Mouse (Mus musculus) heart, embryonic 12.5 days (tissue): ENCODE measurements around the gene Cgn. TPM values are rescaled to one million over a fixed set of nuclear protein-coding genes. Genes with fewer than 3 reads are reported as not detected.

Source experiments
- ATAC-seq: fragments of 200-750 bp; cut with Nextera tagmentation; 2 replicates; pipeline ENCODE4 v1.8.0; 2017; ENCODE audit warnings: moderate TSS enrichment, moderate library complexity; ENCODE audit not compliant: insufficient number of reproducible peaks, low FRiP score
- H3K27ac ChIP-seq: fragments of 300-500 bp; sonication (generic); 2 replicates; pipeline ENCODE4 v1.5.1; 2016; ENCODE audit warnings: mild to moderate bottlenecking, moderate library complexity; ENCODE audit not compliant: poor library complexity, severe bottlenecking
- H3K27me3 ChIP-seq: fragments of 300-500 bp; sonication (generic); replicated peaks from 2 replicates; pipeline ENCODE4 v1.6.1; 2016; ENCODE audit warnings: mild to moderate bottlenecking, moderate library complexity
- H3K36me3 ChIP-seq: fragments of 300-500 bp; sonication (generic); 2 replicates; pipeline ENCODE4 v1.6.1; 2016; ENCODE audit warnings: mild to moderate bottlenecking, moderate library complexity
- H3K4me1 ChIP-seq: fragments of 300-500 bp; sonication (generic); replicated peaks from 2 replicates; pipeline ENCODE4 v1.6.1; 2016; ENCODE audit warnings: mild to moderate bottlenecking
- H3K4me2 ChIP-seq: fragments of 300-500 bp; sonication (generic); 2 replicates; pipeline ENCODE4 v1.6.1; 2016; ENCODE audit warnings: mild to moderate bottlenecking, moderate library complexity
- H3K4me3 ChIP-seq: fragments of 300-500 bp; sonication (generic); 2 replicates; pipeline ENCODE4 v1.5.1; 2016; ENCODE audit warnings: mild to moderate bottlenecking
- H3K9ac ChIP-seq: fragments of 300-500 bp; sonication (generic); 2 replicates; pipeline ENCODE4 v1.6.1; 2016; ENCODE audit warnings: mild to moderate bottlenecking, moderate library complexity
- H3K9me3 ChIP-seq: fragments of 300-500 bp; sonication (generic); replicated peaks from 2 replicates; pipeline ENCODE4 v1.6.1; 2016; ENCODE audit warnings: mild to moderate bottlenecking, moderate library complexity
- WGBS: fragments of 180-500 bp; shearing (Covaris S2); methylation state at CpG from one replicate; pipeline ENCODE4 v1.1.7; 2016; 5-methylcytosine and 5-hydroxymethylcytosine counted together
- polyA plus RNA-seq: library from polyadenylated mRNA; unstranded; fragments of >200 nt; fragmentation: Nextera tagmentation; extraction: Ambion mirVana; gene quantifications from 2 replicates; pipeline ENCODE4 v1.2.1, GENCODE M21; 2016

The Cgn gene
- polyA plus RNA-seq: 2.1 and 2.4 TPM in 2 replicates

- 0% methylated on average over 35 of the region's 35 CpGs for WGBS
- ATAC-seq: peak; percentile 93
- Histone ChIP-seq H3K4me3 (peak within 1 kb of the TSS; percentile 57), H3K36me3 (no peaks in the 10 kb centered on the region), H3K27me3 (peaks cover 37% of the 10 kb centered on the region), H3K27ac (no peak within 1 kb of the TSS), H3K4me2 (peak within 1 kb of the TSS; percentile 81), H3K9ac (peak within 1 kb of the TSS; percentile 62), H3K4me1 (peaks cover 13% of the 10 kb centered on the region), H3K9me3 (no peaks in the 10 kb centered on the region)
These were observed at the start of gene Cgn for GRCm38 (mm10) chr3:94786367-94786835. Cgn (minus strand) TSS chr3:94786492.

DNA sequence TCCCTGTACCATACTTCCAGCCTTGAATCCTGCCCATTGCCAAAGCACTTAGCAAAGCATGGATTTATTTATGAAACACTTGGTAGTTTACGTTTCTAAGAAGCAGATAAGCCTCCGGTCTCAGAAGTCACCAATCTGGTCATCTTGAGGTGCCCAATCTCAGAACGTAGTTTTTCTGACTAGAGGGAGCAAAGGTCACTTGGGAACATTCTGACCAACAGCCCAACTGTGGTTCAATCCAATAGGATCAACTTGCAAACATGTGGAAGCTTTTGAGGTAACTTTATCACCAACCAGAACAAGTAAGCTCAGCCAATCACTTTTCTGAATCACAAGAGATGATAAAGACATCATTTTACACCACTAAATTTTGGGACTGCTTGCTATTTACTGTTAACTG lies 49.1 kb upstream of the Cgn start:
- H3K4me2 ChIP-seq: no peak overlapping the region
- H3K9me3 ChIP-seq: 0 out of 2 replicates have a peak, but pooled peaks cover 3% of the 10 kb centered on the region
- H3K4me3 ChIP-seq: no peak overlapping the region
- no peak overlapping the region for H3K27ac ChIP-seq
- peaks cover 24% of the 10 kb centered on the region for H3K4me1 ChIP-seq
- WGBS: 57% methylated on average over 3 of the region's 3 CpGs
- H3K27me3 ChIP-seq: no peaks in the 10 kb centered on the region
- no peaks in the 10 kb centered on the region for H3K36me3 ChIP-seq
- ATAC-seq: no peak
- H3K9ac ChIP-seq: no peak overlapping the region

- Histone ChIP-seq H3K4me3 (no peak overlapping the region), H3K4me2 (no peak overlapping the region), H3K36me3 (no peaks in the 10 kb centered on the region), H3K27me3 (no peaks in the 10 kb centered on the region), H3K4me1 (peaks cover 8% of the 10 kb centered on the region), H3K9ac (no peak overlapping the region), H3K27ac (no peak overlapping the region), H3K9me3 (0 out of 2 replicates have a peak, but pooled peaks cover 3% of the 10 kb centered on the region)
- no peak for ATAC-seq
These were observed 47.1 kb upstream of the Cgn start for GRCm38 (mm10) chr3:94833358-94833757.

GRCm38 (mm10) chr3:94832701-94833100 lies 46.4 kb upstream of the Cgn start:
- no peak overlapping the region for H3K4me3 ChIP-seq
- no peak overlapping the region for H3K27ac ChIP-seq
- H3K4me1 ChIP-seq: peaks cover 8% of the 10 kb centered on the region
- 71% methylated on average over 5 of the region's 5 CpGs for WGBS
- H3K4me2 ChIP-seq: peak overlapping the region; percentile 53
- H3K9ac ChIP-seq: no peak overlapping the region
- H3K36me3 ChIP-seq: no peaks in the 10 kb centered on the region
- H3K9me3 ChIP-seq: 0 out of 2 replicates have a peak, but pooled peaks cover 3% of the 10 kb centered on the region
- ATAC-seq: no peak
- H3K27me3 ChIP-seq: no peaks in the 10 kb centered on the region

GRCm38 (mm10) chr3:94832100-94832499 lies 45.8 kb upstream of the Cgn start:
- 6% methylated on average over 9 of the region's 9 CpGs for WGBS
- H3K4me2 ChIP-seq: peak overlapping the region; percentile 53
- H3K9me3 ChIP-seq: 0 out of 2 replicates have a peak, but pooled peaks cover 3% of the 10 kb centered on the region
- H3K4me1 ChIP-seq: peaks cover 8% of the 10 kb centered on the region
- ATAC-seq: no peak
- peak overlapping the region; percentile 45; the same call in 1 of the 2 replicates for H3K9ac ChIP-seq
- no peak overlapping the region for H3K27ac ChIP-seq
- no peaks in the 10 kb centered on the region for H3K27me3 ChIP-seq
- no peak overlapping the region for H3K4me3 ChIP-seq
- H3K36me3 ChIP-seq: no peaks in the 10 kb centered on the region

DNA sequence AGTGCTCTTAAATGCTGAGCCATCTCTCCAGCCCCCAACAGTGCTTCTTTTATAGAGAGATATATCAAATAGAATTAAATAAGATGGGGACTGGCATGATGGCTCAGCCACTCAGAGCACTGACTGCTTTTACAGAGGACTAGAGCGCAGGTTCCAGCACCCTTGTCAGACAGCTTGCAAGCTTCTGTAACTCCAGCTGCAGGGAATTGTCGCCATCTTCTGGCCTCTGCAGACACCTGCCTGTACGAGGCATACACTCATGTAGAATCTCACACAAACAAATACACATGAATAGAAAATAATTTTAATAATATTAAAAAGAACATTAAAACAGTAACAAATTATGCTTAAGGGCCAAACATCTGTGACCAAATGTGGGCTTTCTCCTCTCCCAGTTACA lies 37.8 kb upstream of the Cgn start:
- H3K27me3 ChIP-seq: no peaks in the 10 kb centered on the region
- no peaks in the 10 kb centered on the region for H3K9me3 ChIP-seq
- no peak for ATAC-seq
- H3K4me3 ChIP-seq: no peak overlapping the region
- H3K4me2 ChIP-seq: no peak overlapping the region
- WGBS: 74% methylated on average over 3 of the region's 3 CpGs
- H3K4me1 ChIP-seq: peaks cover 9% of the 10 kb centered on the region
- no peak overlapping the region for H3K9ac ChIP-seq
- 0 out of 2 replicates have a peak, but pooled peaks cover 3% of the 10 kb centered on the region for H3K36me3 ChIP-seq
- H3K27ac ChIP-seq: no peak overlapping the region

- Histone ChIP-seq H3K4me2 (peak overlapping the region; percentile 69; the same call in 1 of the 2 replicates), H3K4me3 (peak overlapping the region; percentile 69; the same call in 1 of the 2 replicates), H3K4me1 (peaks cover 9% of the 10 kb centered on the region), H3K36me3 (0 out of 2 replicates have a peak, but pooled peaks cover 3% of the 10 kb centered on the region), H3K27me3 (no peaks in the 10 kb centered on the region), H3K9me3 (no peaks in the 10 kb centered on the region), H3K9ac (no peak overlapping the region), H3K27ac (no peak overlapping the region)
- no peak for ATAC-seq
- WGBS: 83% methylated on average over 4 of the region's 4 CpGs
These were observed 35.8 kb upstream of the Cgn start for GRCm38 (mm10) chr3:94822082-94822481.

GRCm38 (mm10) chr3:94821008-94821638 lies 34.8 kb upstream of the Cgn start:
- peak overlapping the region; percentile 83 for H3K27ac ChIP-seq
- WGBS: 2% methylated on average over 31 of the region's 31 CpGs
- H3K9me3 ChIP-seq: no peaks in the 10 kb centered on the region
- H3K9ac ChIP-seq: peak overlapping the region; percentile 88
- peaks cover 9% of the 10 kb centered on the region for H3K4me1 ChIP-seq
- ATAC-seq: peak; percentile 46; the same call in 1 of the 2 replicates
- H3K4me2 ChIP-seq: peak overlapping the region; percentile 69
- H3K27me3 ChIP-seq: no peaks in the 10 kb centered on the region
- peak overlapping the region; percentile 69 for H3K4me3 ChIP-seq
- 0 out of 2 replicates have a peak, but pooled peaks cover 3% of the 10 kb centered on the region for H3K36me3 ChIP-seq

DNA sequence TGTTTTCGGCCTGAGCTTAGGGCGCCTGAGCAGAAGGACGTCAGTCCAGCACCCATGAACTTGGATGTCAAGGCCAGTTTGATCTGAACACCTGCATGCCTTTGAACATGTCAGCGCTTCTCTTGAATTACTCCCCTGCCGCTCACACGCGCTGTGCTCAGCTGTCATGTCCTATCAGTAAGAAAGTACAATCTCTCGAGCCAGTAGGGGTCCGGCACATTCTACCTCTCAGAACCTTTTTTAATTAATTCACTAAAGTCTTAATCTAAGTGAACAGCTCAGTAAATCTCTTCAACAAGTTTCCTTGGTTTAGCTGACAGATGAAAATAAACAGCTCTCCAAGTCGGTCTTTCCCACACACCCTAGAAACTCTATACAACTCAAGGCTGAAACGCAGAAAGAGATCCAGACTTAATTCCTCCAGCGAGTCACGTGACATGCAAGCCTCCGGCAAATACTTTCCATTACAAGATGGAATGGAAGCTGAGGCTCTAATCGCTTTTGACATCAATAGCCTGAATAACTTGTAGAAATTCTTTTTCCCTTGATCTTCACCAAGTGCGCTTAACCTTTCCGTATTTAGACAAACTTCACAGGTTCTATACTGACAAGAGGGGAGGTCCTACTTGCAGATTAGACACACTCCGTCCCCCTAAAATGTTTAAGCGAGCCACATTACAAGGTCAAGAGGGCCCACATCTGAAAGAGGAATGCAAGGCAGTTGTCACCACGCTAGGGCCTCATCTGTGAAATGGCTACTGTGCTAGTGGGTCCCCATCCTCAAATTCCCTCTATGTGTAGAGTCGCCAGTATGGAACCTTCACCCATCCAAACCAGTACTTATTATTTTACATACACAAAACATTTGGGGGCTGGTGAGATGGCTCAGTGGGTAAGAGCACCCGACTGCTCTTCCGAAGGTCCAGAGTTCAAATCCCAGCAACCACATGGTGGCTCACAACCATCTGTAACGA lies 33.4 kb upstream of the Cgn start:
- peak overlapping the region; percentile 28; the same call in 1 of the 2 replicates for H3K4me2 ChIP-seq
- 54% methylated on average over 24 of the region's 24 CpGs for WGBS
- no peak for ATAC-seq

DNA sequence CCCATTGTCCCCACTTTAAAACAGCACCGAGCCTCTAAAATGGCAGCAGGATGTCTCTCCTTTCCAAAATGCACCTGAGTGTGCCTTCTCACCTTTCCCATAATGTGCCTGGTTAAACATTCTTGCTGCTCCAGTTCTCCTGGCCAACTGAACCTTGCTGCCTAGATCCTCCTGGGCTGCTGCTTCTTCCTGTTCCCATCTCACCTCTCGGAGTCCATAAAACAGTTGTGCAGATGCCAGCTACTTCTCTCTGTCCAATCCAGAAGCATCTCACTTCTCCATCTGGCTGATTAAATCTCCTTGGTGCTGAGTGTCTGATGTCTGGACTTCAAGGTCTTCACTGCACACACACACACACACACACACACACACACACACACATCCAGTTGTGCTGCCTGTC lies 31.4 kb upstream of the Cgn start:
- ATAC-seq: no peak
- H3K9ac ChIP-seq: no peak overlapping the region
- no peaks in the 10 kb centered on the region for H3K36me3 ChIP-seq
- no peaks in the 10 kb centered on the region for H3K9me3 ChIP-seq
- no peak overlapping the region for H3K4me3 ChIP-seq
- H3K4me2 ChIP-seq: no peak overlapping the region
- H3K27ac ChIP-seq: no peak overlapping the region
- peaks cover 9% of the 10 kb centered on the region for H3K4me1 ChIP-seq
- 81% methylated on average over 2 of the region's 2 CpGs for WGBS
- no peaks in the 10 kb centered on the region for H3K27me3 ChIP-seq

More for the DNA sequence above, 33.4 kb upstream of the Cgn start:
- Histone ChIP-seq H3K27ac (peak overlapping the region; percentile 63), H3K9me3 (no peaks in the 10 kb centered on the region), H3K36me3 (0 out of 2 replicates have a peak, but pooled peaks cover 3% of the 10 kb centered on the region), H3K4me3 (no peak overlapping the region), H3K4me1 (peaks cover 9% of the 10 kb centered on the region), H3K9ac (no peak overlapping the region), H3K27me3 (no peaks in the 10 kb centered on the region)

DNA sequence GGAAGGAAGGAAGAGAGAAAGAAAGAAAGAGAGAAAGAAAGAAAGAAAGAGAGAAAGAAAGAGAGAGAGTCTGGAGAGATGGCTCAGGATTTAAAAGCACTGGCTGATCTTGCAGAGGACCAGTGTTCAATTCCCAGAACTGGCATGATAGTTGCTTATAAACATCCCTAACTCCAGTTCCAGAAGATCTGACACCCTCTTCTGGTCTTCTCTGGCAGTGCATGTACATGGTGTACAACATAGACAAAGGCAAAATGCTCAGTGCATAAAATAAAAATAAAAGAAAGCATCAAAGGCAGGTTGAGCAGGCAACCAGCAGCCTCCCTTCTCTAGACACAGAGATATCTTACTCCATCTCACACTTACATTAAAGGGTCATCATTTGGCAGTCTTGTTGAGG lies 29.3 kb upstream of the Cgn start:
- H3K27me3 ChIP-seq: no peaks in the 10 kb centered on the region
- no peaks in the 10 kb centered on the region for H3K36me3 ChIP-seq
- H3K4me1 ChIP-seq: peaks cover 13% of the 10 kb centered on the region
- H3K9me3 ChIP-seq: no peaks in the 10 kb centered on the region
- H3K4me2 ChIP-seq: no peak overlapping the region
- no peak for ATAC-seq
- no peak overlapping the region for H3K4me3 ChIP-seq
- no peak overlapping the region for H3K27ac ChIP-seq
- no peak overlapping the region for H3K9ac ChIP-seq
